Mouse (Mus musculus) layer of hippocampus, adult 9-10 months (tissue): ENCODE data around the gene Gm12166.
"Not testable (repeated sequence)": the region's sequence is repeated elsewhere in the genome, so short reads cannot be mapped to it uniquely, and the experiment has no call there.

Source experiments
- DNase-seq: peaks from one replicate; pipeline ENCODE4 v3.0.0; 2022; ENCODE audit warnings: low spot score

Gm12166 gene

GRCm38 (mm10) chr11:46052105-46052659 is at the start of gene Gm12166:
Gene Gm12166 (minus strand): TSS chr11:46052321.
- not testable (repeated sequence) for DNase-seq

DNA sequence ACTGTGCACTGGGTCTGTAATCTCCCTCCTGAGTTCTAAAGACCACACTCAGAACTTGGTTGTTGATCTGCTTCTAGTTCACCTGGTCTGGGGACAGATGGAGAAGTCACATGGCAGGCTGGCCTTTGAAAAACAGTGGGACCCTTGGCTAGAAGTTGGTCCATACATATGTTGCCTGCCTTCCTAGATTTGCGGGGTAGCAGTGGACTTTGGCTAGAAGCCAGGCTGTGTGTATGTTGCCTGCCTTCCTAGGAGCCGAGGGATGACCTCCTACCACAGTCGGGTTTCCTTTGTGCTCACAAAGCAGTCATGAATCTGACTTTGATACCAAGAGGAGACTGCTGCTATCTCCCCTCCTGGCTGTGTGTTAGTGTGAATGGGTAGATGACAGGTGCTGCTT is 44.9 kb upstream of the Gm12166 start:
- DNase-seq = no peak

DNA sequence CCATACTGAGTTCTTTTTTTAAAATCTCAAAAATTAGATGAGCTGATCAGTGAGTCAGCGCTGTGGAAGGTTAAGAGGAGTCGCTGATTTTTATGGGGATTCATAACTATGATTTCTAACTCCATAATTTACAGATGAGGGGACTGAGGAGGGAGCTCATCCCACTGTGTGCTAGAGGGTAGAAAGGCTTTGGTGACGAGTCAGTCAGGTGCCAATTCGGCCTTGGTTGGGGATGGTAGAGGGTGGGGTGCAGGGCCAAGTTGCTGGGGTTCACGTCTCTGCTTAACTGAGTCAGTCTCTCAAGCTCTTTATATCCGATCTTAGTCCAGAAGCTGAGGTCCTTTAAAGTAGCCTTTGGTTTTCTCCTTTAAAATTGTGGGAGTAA is 44.1 kb upstream of the Gm12166 start:
- DNase-seq = no peak

DNA sequence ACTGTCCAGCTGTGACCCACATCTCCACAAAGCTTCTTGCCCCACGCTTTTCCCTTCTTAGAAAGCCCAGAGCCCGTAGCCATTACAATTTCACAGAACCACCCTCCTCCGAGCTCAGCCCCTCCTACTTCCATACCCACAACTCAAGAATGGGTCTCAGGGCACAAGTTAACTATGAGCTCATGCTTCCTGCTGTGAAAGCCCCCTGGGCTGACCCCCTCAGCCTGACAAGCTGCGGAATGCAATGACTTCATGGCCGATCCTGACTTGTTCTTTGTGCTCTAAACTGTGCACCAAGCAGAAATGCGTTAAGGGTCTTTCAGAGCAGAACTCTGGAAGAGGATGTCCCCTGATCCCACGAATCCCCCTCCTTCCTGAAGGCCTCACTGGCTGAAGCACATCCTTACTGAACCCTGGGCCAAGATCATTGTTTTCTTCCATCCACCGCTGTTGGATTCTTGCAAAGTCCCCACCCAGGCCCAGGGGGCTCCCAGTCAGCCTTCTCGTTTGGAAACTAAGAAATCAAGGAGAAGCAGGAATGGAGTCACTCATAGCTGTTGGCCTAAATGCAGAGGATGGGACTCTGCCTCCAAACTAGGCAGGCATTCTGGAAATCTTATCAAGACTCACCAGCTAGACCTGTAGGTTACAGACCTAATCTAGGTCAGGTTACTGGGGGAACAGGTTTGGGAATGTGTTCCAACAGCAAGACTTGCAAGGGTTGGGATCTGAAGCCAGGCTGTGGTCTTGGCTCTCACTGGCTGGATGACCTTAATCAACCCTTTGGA is 43.5 kb upstream of the Gm12166 start:
- no peak for DNase-seq

GRCm38 (mm10) chr11:46092121-46092520 is 40.0 kb upstream of the Gm12166 start:
- no peak for DNase-seq

DNA sequence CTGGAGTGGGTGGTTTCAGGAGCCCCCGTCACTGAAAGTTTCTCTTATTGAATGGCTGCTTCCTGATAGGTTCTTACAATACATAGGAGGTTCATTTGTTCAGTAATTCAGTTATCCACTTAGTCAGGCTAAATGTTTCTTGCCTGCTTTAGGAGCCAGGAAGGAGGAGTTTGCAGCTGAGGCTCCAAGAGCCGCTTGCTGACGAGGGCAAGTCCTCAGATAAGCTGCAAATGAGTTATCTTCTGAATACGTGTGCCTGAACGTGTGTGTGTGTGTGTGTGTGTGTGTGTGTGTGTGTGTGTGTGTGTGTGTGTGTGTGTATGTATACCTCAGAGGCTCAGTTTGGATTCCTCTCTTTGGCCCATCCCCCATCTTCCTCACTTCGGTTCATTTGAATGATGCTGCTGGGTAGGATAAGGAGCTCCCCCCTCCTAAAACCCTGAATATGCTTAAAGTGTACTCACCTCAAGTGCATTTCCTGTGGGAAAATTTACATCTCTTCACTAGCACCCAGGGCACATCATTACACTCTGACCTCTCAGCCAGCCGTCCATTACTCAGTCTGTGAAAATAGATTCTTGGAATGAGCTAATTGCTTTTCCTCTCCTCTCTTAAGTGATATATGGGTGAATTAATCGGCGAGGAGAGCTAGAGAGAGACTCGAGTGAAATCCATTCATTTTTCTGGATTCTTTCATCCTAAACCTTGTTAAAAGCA is 39.0 kb upstream of the Gm12166 start:
- no peak for DNase-seq

DNA sequence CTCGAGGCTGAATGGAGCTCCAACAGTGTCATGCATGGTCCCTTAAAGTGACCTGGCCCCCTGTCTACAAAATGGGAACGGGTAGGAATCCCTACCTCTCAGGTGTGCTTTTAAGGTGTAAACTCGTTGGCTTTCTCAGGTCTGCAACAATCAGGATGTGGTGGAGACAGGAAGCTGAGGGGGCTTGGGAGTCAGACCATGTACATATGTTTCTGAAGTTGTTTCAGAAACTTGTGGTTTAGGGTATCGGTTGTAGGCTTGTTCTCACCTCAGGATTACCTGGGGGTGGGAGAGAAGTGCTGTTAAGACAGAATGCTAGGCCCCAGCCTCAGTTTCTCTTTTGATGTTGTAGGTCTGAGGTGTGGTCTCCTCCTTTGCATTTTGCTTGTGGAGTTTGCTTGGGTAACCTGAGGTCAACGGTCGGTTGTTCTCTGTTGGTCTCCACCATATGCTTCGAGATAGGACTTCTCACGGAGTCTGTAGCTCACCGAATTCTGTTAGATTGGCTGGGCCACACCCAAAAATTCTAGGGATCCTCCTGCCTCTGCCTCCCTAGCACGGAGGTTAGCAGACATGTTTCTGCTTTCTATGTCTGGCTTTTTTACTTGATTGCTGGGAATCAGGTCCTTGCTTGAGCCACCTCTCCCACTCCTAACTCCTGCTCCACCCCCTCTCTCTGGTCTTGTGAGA is 38.1 kb upstream of the Gm12166 start:
- DNase-seq = no peak

- no peak for DNase-seq
Measured at GRCm38 (mm10) chr11:46089081-46089713, 37.1 kb upstream of the Gm12166 start.

DNA sequence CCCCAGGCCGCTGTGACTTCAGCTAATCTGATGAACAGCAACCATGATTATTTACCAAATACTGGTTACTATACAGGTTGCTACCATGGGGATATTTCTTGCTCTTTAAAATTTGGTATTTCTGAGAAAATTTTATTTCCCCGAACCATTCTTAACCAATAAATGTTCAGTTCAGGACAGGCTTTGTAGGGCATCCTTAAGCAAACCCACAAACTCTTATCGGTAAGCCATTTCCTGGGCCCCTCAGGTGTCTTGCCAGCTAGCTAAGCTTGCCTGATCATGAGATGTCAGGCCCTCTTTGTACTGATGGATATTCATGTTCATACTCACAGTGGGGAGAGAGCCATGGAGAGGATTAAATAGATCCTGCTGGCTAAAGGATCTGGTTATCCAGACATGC is 34.3 kb upstream of the Gm12166 start:
- DNase-seq = no peak

GRCm38 (mm10) chr11:46085398-46086163 is 33.5 kb upstream of the Gm12166 start:
- no peak for DNase-seq

DNA sequence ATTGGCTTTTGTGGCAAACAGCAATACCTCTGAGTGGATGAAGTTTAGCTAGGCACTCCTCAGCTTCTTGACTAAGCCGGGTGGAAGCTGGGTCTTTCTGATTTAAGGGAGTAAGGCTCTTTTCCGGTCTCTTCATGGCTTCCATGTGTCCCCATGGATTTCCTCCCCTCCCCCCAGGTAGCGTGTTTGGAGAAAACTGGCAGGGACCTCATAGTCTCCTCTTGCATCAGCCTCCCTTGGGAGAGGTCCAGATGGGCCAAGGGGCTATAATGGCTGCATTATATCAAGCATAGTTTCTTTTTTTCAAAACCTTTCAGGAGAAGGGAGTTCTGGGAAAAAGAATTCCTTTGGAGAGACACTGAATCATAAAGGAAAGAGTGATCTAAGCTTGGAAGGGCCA is 32.4 kb upstream of the Gm12166 start:
- no peak for DNase-seq

DNA sequence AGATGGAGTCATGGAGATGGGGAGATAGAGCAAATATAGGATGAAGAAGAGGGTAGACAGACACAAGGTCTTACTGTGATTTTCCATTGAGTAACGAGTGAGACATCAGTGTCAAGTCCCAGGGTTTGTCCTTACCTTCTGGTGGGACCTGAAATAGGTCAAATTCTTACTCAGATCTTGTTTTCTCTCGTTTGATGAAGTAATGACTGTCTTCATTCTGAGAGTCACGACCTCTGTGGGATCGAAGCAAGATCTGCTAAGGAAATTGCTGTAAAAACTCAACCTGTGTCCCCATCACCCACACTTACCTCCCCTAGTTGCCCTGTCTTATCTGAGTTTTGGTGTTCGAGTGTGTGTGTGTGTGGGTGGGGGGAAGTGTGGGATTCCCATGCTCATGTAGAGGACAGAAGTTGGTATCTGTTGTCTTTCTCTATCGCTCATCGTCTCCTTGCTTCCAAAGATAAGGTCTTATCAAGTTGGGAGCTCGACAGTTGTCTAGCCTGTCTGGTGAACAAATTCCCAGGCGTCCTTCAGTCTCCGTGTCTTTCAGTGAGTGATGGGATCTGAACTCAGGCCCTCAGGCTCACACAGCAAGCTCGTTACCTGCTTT is 31.8 kb upstream of the Gm12166 start:
- no peak for DNase-seq

- DNase-seq = no peak
Measured at GRCm38 (mm10) chr11:46083405-46083804, 31.3 kb upstream of the Gm12166 start.

DNA sequence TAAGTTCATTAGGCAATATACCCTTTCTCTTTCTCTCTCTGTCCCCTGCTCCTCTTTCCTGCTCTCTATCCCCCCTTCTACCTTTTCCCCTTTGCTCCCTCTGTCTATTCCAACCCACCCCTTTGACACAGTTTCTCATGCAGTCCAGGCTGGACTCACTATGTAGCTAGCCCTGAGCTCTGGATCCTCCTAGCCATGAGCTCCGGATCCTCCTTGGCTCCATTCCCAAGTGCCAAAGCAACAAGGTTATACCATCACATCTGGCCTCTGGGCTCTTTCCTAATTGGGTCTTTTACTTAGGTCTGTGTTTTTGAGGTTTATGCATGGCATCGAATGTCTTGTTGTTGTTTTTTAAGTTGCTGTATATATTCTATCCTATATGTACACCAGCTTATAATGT is 29.0 kb upstream of the Gm12166 start:
- DNase-seq = no peak

GRCm38 (mm10) chr11:46077732-46078375 is 25.7 kb upstream of the Gm12166 start:
- no peak for DNase-seq

- no peak for DNase-seq
Measured at GRCm38 (mm10) chr11:46077304-46077703, 25.2 kb upstream of the Gm12166 start.

DNA sequence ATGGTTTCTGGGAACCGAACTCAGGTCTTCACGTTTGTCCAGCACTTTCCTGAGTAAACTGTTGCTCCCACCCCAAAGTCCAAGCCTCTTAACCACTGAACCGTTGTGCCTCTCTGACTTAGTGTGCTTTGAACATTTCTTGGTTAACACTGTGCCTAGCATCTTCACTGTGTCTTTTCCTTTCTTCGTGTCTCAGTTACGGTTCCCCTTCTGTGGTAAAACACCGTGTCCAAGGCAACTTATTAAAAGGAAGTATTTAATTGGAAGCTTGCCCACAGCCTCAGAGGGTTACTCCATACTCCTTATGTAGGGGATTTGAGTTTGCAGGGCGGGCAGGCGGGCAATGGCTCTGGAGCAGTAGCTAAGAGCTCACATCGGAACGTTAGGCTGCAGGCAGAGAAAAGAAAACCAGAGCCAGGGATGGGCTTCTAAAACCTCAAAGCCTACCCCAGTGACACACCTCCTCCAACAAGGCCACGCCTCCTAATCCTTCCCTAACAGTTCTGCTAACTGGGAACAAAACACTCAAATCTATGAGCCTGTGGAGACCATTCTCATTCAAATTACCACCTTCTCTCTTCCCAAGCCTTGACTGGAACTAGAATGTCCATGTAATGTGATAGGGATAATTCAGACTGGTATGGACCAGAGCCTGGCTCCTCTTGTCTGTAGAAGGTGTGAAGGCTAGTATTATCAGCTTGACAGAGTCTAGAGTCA is 24.5 kb upstream of the Gm12166 start:
- DNase-seq = no peak

- no peak for DNase-seq
Measured at GRCm38 (mm10) chr11:46075507-46075906, 23.4 kb upstream of the Gm12166 start.

DNA sequence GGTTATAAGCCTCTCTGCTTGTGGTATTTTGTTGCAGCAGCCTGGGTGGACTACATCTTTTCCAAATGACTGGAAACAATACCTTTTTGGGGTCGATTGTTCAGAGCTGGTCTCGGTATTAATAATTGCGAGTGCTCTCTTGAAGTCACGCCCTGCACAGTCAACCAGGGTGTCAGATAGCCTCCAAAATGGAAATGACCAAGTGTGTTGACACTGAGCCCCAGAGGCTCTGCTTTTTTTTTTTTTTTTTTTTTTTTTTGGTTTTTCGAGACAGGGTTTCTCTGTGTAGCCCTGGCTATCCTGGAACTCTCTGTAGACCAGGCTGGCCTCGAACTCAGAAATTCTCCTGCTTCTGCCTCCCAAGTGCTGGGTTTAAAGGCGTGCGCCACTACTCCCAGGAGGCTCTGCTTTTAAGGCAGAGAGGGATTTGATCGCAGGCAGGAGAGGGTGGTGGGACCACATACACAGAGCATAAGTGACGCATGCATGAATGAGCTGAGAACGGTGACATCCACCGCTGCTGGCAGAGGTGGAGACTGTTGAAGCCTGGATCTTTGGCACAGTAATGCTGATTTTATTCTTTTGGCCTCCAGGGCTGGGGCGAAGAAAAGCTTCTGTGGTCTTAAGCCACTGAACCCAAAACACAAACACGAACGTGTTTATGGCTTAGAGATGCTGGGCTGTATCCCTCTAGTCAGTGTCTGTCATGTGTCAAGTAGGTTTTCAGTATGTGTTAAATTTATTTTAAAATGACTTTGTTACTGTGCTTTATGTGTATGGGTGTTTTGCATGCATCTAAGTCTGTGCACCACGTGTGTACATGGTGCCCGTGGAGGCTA is 21.9 kb upstream of the Gm12166 start:
- DNase-seq = no peak
